Mouse (Mus musculus): ENCODE measurements around the gene Frrs1. TPM values are rescaled to one million over a fixed set of nuclear protein-coding genes. Genes with fewer than 3 reads are reported as not detected.
"Not testable (repeated sequence)": the region's sequence is repeated elsewhere in the genome, so short reads cannot be mapped to it uniquely, and the experiment has no call there.

Gene Frrs1
- 13.4 and 14.2 TPM in 2 replicates for polyA plus RNA-seq (2015; fragmentation: Nextera tagmentation; extraction: Ambion mirVana)

DNA sequence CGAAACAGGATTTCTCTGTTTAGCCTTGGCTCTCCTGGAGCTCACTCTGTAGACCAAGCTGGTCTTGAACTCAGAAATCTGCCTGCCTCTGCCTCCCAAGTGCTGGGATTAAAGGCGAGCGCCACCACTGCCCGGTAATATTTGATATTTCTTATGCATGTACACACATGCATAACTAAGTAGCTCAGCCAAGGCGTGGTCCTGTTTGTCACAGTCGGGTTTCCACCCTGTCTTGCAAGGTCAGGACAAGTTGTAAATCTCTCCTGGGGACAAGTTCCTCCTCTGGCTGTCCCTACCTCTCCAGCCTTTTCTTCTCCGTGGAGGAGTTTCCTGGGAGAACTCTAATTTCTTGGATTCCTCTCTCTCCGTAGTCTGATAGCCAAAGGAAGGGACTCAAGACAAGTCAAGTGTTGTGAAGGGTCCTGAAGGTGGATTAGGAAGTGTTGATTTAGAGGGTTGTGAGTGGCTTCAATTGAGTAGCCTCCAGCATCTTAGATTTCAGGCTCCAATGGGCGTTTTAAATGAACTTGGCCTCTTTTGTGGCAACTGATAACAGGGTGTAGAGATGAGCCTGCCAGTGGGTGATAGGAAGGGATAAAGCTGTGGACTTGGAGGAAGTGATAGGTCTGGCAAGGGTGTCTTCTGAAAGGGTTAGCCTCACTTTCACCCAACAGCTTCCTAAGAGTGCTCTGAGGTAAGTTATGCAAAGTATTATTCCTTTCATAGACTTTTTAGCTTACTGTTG is at the start of gene Frrs1:
Frrs1 (plus strand) TSS at position 524 of the 745 bp plus-strand sequence.
- H3K36me3 ChIP-seq: no peaks in the 10 kb centered on the region
- no peak within 1 kb of the TSS for H3K9ac ChIP-seq
- no peaks in the 10 kb centered on the region; the same call in 1 of the 2 replicates for H3K4me1 ChIP-seq
- ATAC-seq (ENCODE audit: insufficient number of reproducible peaks, insufficient read depth, low FRiP score, low TSS enrichment, low read depth): no peak
- 84% methylated on average over 9 of the region's 9 CpGs for WGBS
- no peaks in the 10 kb centered on the region for H3K9me3 ChIP-seq
- H3K27ac ChIP-seq: no peak within 1 kb of the TSS
- no peak within 1 kb of the TSS for H3K4me3 ChIP-seq
- no peak within 1 kb of the TSS for H3K4me2 ChIP-seq
- H3K27me3 ChIP-seq: no peaks in the 10 kb centered on the region

DNA sequence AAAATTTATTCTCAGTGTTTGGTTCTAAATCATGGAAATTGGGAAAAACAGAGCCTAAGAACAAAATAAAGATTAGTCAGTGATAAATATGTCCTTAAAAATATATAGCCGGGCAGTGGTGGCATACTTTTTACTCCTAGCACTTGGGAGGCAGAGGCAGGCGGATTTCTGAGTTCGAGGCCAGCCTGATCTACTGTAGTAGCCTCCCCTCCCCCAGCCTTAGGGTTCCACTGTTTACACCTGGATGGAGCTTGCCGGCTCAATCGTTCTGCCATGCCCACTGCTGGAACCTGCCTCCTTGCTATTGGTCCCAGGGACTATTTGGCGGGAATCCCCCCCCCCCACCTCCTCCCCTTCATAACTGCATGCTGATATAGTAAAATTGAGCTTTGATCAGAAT is 48.9 kb upstream of the Frrs1 start:
- H3K4me3 ChIP-seq; H3K36me3 ChIP-seq; H3K9ac ChIP-seq; H3K4me2 ChIP-seq; H3K27me3 ChIP-seq; H3K9me3 ChIP-seq; ATAC-seq (ENCODE audit: insufficient number of reproducible peaks, insufficient read depth, low FRiP score, low TSS enrichment, low read depth); H3K27ac ChIP-seq: not testable (repeated sequence)
- WGBS: 76% methylated on average over 6 of the region's 6 CpGs
- peaks cover 11% of the 10 kb centered on the region for H3K4me1 ChIP-seq

DNA sequence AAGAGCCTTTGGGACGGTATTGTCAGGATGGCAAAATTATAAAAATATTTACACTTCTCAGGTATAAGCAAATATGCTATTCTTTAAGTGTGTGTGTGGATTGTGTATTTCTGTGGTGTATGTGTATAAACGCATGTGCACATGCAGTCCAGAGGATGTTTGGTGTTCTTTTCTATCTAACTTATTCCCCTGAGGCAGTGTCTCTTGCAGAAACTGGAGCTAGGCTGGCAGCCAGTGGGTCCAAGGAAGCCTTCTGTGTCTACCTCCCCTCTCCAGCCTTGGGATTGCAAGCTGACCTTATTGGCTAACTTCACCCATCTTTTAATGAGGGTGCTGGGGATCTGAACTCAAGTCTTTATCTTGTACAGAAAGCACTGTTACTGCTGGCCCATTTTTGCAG is 46.3 kb upstream of the Frrs1 start:
- no peak overlapping the region for H3K4me2 ChIP-seq
- ATAC-seq (ENCODE audit: insufficient number of reproducible peaks, insufficient read depth, low FRiP score, low TSS enrichment, low read depth): no peak
- no peaks in the 10 kb centered on the region for H3K9me3 ChIP-seq

DNA sequence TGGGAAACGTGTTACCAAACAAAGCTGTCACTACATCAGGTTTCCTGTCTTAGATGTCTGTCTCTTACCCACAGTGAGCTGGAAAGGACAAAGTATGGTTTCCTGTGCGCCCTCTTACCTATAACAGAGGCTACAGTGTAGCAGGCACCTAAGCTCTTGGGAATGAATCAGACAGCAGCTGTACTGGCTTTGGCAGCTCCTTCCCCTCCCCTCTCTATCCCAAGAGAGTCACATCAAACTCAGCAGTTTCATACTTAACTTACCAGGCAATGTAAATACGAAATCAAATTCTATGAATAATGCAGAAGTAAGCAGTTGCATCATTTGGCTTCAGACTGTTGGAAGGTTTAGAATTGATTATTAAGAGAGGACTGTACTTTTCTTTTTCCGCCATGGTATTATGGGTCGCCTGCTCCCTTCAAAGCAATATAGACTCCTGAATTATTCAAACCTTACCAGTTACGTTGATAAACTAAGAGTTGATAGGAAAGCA is 43.9 kb upstream of the Frrs1 start:
- no peak overlapping the region for H3K4me3 ChIP-seq
- 70% methylated on average over 6 of the region's 6 CpGs for WGBS
- no peaks in the 10 kb centered on the region for H3K9me3 ChIP-seq
- no peaks in the 10 kb centered on the region for H3K27me3 ChIP-seq
- no peaks in the 10 kb centered on the region for H3K4me1 ChIP-seq
- H3K4me2 ChIP-seq: no peak overlapping the region
- H3K36me3 ChIP-seq: no peaks in the 10 kb centered on the region
- no peak overlapping the region for H3K27ac ChIP-seq
- H3K9ac ChIP-seq: no peak overlapping the region
- ATAC-seq (ENCODE audit: insufficient number of reproducible peaks, insufficient read depth, low FRiP score, low TSS enrichment, low read depth): no peak

More for the DNA sequence above, 46.3 kb upstream of the Frrs1 start:
- Histone ChIP-seq H3K27me3 (no peaks in the 10 kb centered on the region), H3K4me3 (no peak overlapping the region), H3K4me1 (peaks cover 3% of the 10 kb centered on the region; the same call in 1 of the 2 replicates), H3K27ac (no peak overlapping the region), H3K9ac (no peak overlapping the region), H3K36me3 (no peaks in the 10 kb centered on the region)
- 81% methylated on average over 2 of the region's 2 CpGs for WGBS

DNA sequence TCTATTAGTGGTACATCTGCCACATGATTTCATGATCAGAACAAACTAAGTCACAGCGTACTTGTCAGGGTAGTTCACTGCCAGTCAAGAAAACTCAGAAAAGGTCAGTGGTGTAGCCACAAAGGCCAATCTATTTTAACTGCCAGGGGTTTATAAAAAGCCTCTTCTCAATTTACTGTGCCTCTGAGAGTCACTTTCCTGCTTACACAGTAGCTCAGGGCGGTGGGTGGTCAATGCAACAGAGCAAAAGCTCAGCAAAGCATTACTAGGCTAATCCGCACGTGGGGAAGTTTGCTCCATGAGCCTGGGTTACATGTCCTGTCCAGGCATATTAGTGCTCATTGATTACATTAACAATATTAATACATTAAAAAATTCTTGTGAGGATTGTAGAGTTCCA is 43.3 kb upstream of the Frrs1 start:
- H3K4me3 ChIP-seq: no peak overlapping the region
- no peak for ATAC-seq (ENCODE audit: insufficient number of reproducible peaks, insufficient read depth, low FRiP score, low TSS enrichment, low read depth)
- no peak overlapping the region for H3K4me2 ChIP-seq
- 75% methylated on average over 4 of the region's 4 CpGs for WGBS
- H3K36me3 ChIP-seq: no peaks in the 10 kb centered on the region
- H3K27me3 ChIP-seq: no peaks in the 10 kb centered on the region
- H3K27ac ChIP-seq: no peak overlapping the region
- H3K9me3 ChIP-seq: no peaks in the 10 kb centered on the region
- H3K4me1 ChIP-seq: no peaks in the 10 kb centered on the region
- H3K9ac ChIP-seq: no peak overlapping the region

DNA sequence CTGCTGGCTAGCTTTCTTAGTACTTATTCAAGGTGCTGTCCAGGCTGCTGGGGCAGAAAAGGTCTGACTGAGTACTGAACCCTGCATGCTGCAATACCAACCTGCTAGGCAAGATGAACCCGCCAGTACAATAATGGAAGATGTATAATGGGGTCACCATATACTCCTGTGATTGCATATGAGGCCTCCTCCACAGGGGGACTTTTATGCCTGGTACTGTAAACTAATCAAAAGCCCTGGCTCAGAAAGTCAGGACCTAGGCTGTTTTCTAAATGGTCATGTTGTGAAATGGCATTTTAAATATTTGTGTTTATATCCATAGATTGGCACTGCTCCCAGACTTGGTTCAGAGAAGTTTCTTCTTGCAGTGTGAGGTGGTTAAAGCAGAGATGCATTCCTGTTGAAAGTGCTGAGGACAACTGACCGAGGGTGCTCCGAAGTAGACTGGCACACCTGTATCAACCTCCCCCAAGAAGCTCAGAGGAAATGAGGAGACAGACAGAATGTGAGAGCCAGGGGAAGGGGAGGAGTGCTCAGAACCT is 42.5 kb upstream of the Frrs1 start:
- no peak overlapping the region for H3K4me3 ChIP-seq
- no peak overlapping the region for H3K4me2 ChIP-seq
- H3K36me3 ChIP-seq: no peaks in the 10 kb centered on the region
- H3K9ac ChIP-seq: no peak overlapping the region
- no peak overlapping the region for H3K27ac ChIP-seq
- H3K4me1 ChIP-seq: no peaks in the 10 kb centered on the region
- no peaks in the 10 kb centered on the region for H3K27me3 ChIP-seq
- WGBS: 81% methylated on average over 3 of the region's 3 CpGs
- no peak for ATAC-seq (ENCODE audit: insufficient number of reproducible peaks, insufficient read depth, low FRiP score, low TSS enrichment, low read depth)
- H3K9me3 ChIP-seq: no peaks in the 10 kb centered on the region

DNA sequence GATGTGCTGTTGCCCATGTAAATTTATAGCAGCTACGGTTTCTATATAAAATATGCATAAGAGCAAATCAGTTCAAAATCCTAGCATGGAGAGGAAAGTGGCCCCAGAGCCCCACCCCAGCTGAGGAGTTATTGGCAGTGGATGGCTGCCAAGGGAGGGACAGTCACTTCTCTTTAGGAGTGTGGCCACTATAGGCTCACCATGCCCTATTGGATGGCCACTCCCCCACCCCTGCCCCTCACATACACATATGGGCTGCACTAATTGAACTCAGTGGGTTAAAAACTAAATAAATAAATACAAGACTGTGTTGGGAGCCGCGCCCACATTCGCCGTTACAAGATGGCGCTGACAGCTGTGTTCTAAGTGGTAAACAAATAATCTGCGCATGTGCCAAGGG is 42.0 kb upstream of the Frrs1 start:
- Histone ChIP-seq H3K27ac (no peak overlapping the region), H3K9ac (no peak overlapping the region), H3K36me3 (no peaks in the 10 kb centered on the region), H3K4me3 (no peak overlapping the region), H3K27me3 (no peaks in the 10 kb centered on the region), H3K9me3 (no peaks in the 10 kb centered on the region), H3K4me1 (no peaks in the 10 kb centered on the region), H3K4me2 (no peak overlapping the region)
- 91% methylated on average over 7 of the region's 7 CpGs for WGBS
- ATAC-seq (ENCODE audit: insufficient number of reproducible peaks, insufficient read depth, low FRiP score, low TSS enrichment, low read depth): no peak

DNA sequence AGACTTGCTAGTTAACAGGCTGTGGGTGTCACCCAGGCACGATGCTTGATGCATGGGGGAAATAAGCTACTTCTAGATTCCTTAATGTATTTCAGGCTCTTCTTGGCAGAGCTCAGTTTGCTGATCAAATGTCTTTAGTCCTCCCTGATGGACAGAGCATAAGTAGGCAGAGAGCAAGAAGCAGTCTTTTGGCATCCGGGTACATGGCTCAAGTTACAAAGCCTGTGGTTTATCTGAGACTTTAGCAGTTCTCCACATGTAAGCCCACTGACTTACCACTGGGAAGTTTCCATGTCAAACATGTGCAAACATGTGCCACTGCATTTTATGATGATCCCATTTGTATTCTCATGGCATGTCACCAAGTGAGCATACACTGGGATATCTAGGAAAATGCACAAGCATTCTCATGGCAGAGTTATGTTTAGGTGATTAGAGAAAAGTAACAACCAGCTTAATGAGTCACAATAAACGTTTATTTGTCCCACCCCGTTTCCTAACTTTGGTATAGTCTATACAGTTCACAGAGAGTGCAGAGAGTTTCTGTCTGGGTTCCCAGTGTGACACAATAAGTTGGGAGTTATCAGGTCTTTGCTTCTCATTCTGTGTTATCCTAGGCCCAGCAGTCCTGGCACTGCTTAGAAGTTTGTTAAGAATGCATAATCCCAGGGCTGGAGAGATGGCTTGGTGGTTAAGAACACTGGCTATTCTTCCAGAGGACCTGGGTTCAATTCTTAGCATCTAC is 32.6 kb upstream of the Frrs1 start:
- 43% methylated on average over 4 of the region's 4 CpGs for WGBS
- H3K4me1 ChIP-seq: peaks cover 8% of the 10 kb centered on the region; the same call in 1 of the 2 replicates
- H3K4me3 ChIP-seq: no peak overlapping the region
- H3K4me2 ChIP-seq: no peak overlapping the region
- H3K9me3 ChIP-seq: peaks cover 4% of the 10 kb centered on the region; the same call in 1 of the 2 replicates
- H3K27ac ChIP-seq: no peak overlapping the region
- ATAC-seq (ENCODE audit: insufficient number of reproducible peaks, insufficient read depth, low FRiP score, low TSS enrichment, low read depth): no peak
- no peaks in the 10 kb centered on the region for H3K36me3 ChIP-seq
- no peak overlapping the region for H3K9ac ChIP-seq
- no peaks in the 10 kb centered on the region for H3K27me3 ChIP-seq

DNA sequence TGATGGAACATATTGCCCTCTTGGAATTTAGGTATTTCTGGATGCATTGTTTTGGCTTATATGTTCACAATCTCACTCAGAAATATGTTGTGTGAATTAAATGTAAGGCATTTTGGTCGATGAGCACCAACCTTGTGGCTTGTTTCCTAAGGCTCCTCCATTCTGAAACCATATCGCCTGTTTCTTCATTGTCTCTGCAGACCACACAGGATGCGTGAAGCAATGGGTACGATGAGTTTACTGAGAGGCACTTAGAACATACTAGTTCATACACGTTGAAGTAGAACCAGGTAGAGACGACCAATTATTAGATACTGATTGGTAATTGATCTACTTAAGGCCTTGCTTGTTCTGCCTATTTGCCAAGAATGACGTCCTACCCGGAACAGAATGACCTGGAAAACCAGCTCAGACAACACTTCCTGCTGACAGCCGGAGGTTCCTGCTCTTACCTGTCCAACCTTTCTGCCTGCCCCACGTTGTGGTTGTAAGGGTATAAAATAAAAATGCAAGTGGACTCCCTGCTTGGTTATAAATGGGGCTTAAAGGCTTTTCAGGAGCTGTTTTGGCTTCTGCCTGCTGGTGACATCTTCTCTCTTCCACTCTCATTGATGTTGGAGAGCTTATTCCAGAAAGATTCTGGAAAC is 29.9 kb upstream of the Frrs1 start:
- H3K27ac ChIP-seq: no peak overlapping the region
- H3K9me3 ChIP-seq: peaks cover 4% of the 10 kb centered on the region; the same call in 1 of the 2 replicates
- H3K4me1 ChIP-seq: peaks cover 8% of the 10 kb centered on the region; the same call in 1 of the 2 replicates
- H3K36me3 ChIP-seq: no peaks in the 10 kb centered on the region
- H3K9ac ChIP-seq: no peak overlapping the region
- H3K27me3 ChIP-seq: no peaks in the 10 kb centered on the region
- no peak for ATAC-seq (ENCODE audit: insufficient number of reproducible peaks, insufficient read depth, low FRiP score, low TSS enrichment, low read depth)
- no peak overlapping the region for H3K4me2 ChIP-seq
- H3K4me3 ChIP-seq: no peak overlapping the region
- 82% methylated on average over 10 of the region's 10 CpGs for WGBS

DNA sequence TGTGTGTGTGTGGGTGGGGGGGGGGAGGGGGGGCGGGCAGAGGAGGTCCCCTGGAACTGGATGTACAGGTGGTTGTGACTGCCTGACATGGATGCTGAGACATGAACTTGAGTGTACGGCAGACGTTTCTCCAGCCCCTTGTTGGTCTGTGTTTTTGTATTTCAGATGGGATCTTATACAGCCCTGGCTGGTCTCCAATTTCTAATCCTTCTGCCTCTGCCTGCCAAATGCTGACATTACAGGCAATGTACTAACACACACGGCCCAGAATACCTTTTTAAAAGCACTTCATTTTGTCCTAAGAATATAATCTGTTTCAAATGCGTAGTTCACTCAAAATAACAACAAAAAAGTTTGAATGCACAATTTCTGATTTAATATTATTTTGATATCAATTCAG is 27.9 kb upstream of the Frrs1 start:
- no peak overlapping the region for H3K4me3 ChIP-seq
- WGBS: 56% methylated on average over 5 of the region's 5 CpGs

DNA sequence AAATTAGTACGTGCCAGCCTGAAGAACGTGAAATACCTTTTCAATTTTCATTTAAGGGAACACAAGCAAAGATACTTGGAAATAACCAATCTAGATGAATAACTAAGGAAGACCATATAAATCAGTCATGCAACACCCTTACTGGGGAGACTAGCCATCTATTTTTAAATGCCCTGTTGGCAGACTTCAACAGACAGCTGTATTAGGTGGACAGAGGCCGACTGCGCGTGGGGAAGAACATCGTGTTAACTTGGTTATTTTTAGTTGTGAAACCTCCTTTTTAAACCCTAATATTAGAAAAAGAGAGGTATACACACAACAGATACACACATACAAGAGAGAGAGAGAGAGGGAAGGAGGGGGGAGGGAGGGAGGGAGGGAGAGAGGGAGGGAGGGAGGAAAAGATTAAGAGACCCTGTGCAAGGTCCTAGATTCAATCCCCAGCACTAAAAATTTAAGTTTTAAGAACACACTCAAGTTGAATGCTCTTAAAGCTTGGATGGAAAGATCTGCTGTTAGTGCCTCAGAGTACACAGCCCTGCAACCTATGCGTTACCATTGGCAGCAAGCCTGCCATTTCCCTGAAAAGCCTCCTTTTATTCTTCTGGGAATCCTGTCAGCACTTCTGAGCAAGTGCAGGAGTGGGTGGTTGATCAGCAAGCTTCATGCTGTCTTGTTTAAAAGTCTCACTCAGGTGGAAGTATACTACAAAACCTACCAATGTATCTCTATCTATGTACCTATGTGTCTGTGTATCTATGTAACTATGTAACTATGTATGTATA is 26.5 kb upstream of the Frrs1 start:
- Histone ChIP-seq H3K9ac (no peak overlapping the region), H3K4me3 (no peak overlapping the region), H3K4me1 (no peaks in the 10 kb centered on the region), H3K27ac (no peak overlapping the region), H3K27me3 (no peaks in the 10 kb centered on the region), H3K4me2 (no peak overlapping the region), H3K9me3 (no peaks in the 10 kb centered on the region), H3K36me3 (no peaks in the 10 kb centered on the region)
- no peak for ATAC-seq (ENCODE audit: insufficient number of reproducible peaks, insufficient read depth, low FRiP score, low TSS enrichment, low read depth)
- WGBS: 89% methylated on average over 7 of the region's 7 CpGs

More for the DNA sequence above, 27.9 kb upstream of the Frrs1 start:
- no peak overlapping the region for H3K27ac ChIP-seq
- no peaks in the 10 kb centered on the region for H3K36me3 ChIP-seq
- ATAC-seq (ENCODE audit: insufficient number of reproducible peaks, insufficient read depth, low FRiP score, low TSS enrichment, low read depth): no peak
- peaks cover under 1% of the 10 kb centered on the region; the same call in 1 of the 2 replicates for H3K9me3 ChIP-seq
- no peaks in the 10 kb centered on the region for H3K27me3 ChIP-seq
- no peak overlapping the region for H3K4me2 ChIP-seq
- peaks cover 5% of the 10 kb centered on the region; the same call in 1 of the 2 replicates for H3K4me1 ChIP-seq
- no peak overlapping the region for H3K9ac ChIP-seq

Measured in embryonic facial prominence, embryonic 13.5 days (tissue).